Mouse (Mus musculus) bone marrow macrophage, adult 2 months (primary cell): Measurements from ENCODE around the gene Nectin1.

Source experiments
- CTCF ChIP-seq: IDR thresholded peaks from 2 replicates; pipeline ENCODE4 v1.5.1; 2012; ENCODE audit warnings: low read depth, mild to moderate bottlenecking, low read length, moderate library complexity
- POLR2A ChIP-seq: IDR thresholded peaks from 2 replicates; pipeline ENCODE4 v1.6.1; 2012; ENCODE audit warnings: mild to moderate bottlenecking, low read depth, low read length, borderline replicate concordance

DNA sequence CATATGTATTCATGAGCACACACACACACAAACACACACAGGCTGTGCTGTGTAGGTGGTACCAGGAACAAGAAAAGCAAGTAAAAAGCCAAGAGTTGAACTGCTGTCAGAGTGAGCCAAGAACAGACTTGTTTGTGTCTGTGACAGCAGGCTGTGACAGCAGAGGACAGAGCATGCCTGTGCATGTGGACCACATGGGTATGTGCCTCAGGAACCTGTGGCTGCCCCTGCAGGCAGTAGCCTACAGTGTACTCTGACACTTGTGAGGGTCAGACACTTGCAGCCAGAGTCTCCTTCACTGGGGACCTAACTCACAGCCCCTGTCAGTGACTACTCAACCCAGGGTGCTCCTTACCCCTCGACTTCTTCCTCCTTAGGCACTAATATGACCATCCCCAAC is 23.7 kb upstream of the Nectin1 start:
- TF ChIP-seq CTCF (no peak), POLR2A (no peak)
